Mouse (Mus musculus): ENCODE measurements around the gene Ntn5.

DNA sequence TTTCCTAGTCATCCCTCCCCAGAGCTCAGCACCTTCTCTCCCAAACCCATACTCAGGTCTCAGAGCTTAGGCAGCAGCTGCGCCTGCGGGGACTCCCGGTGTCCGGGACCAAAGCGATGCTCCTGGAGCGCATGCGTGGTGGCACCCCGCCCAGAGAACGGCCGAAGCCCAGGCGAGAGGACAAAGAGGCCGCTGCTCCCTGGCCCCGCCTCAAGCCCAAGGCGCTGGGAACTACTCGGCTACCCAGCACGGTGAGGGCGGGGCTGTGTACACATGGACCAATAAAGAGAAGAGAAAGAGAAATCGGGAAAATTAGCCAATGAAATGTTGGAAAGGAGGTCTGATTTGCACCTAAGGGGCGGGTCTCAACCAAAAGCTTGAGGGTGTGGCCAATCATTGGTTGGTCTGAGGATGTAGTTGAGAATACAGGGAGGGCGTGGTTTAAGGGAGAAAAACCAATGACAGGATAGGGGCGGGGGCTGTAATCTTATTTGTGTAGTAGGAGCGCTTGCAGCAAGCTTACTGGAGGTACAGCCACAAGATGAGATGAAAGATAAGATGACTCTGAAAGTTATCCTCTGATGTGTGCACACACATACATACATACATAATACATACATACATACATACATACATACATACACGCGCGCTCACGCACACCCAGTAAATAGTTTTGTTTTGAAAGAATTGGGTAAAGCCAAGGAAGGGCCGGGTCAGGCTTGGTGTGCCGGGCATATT is 40.2 kb upstream of the Ntn5 start:
- no peak for TF ChIP-seq EP300 (optimal IDR thresholded peaks at IDR 0.05)
- no peak for TF ChIP-seq CTCF (IDR thresholded peaks at IDR 0.05; ENCODE audit: low read depth)

Measured in stomach, postnatal 0 days (tissue).